Mouse (Mus musculus): ENCODE results near the gene Arcn1. TPM values are rescaled to one million over a fixed set of nuclear protein-coding genes. Genes with fewer than 3 reads are reported as not detected.
"Not testable (repeated sequence)": the region's sequence is repeated elsewhere in the genome, so short reads cannot be mapped to it uniquely, and the experiment has no call there.

The Arcn1 gene
- polyA plus RNA-seq, 1 experiment from 2014 or later, result 201 TPM

DNA sequence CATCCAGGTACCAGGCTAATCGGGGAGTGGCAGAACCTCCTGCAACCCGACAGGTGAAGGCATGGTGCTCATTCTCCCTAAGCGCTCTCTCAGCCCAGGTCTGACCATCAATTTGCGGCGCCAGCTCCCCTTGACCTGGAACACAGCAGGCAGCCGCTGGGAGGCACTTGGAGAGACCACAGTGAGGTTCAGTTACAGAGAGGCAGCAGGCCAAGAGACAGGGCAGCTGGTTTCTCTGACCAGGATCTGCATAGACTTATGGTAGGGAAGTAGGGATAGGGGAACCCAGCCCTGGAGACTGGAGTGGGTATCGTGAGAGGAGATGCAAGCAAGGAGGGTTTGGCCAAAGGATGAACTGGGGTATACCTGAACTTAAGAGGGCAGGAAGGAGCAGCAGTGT is 30.7 kb upstream of the Arcn1 start:
- Histone ChIP-seq H3K36me3 (no peaks in the 10 kb centered on the region), H3K4me1 (peaks cover 35% of the 10 kb centered on the region), H3K27ac (no peak overlapping the region), H3K4me3 (replicated peaks) (peak overlapping the region; percentile 63), H3K9ac (no peak overlapping the region), H3K9me3 (replicated peaks) (no peaks in the 10 kb centered on the region), H3K27me3 (peaks cover 8% of the 10 kb centered on the region), H3K4me2 (peak overlapping the region; percentile 93)
- 43% methylated on average over 7 of the region's 7 CpGs for WGBS
- no peak for ATAC-seq (replicated peaks; ENCODE audit: low FRiP score)

DNA sequence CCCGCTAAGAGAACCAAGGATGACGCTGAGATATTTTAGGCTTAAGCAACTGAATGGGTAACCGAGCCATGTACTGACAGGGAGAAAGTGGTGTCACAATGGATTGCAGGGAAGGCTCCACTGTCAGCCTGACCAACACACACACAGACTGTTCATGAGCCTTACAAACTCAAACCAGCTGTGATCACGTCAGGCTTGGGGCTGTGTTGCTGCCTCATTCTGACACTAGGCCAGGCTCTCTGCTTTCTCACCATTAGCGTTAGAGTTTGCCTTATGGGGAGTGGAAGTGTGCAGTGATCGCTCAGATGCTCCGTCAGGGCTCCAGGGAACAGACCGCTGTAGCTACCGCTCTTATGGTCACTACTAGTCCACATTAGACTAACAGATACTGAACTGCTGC is 25.2 kb upstream of the Arcn1 start:
- no peak overlapping the region for H3K4me2 ChIP-seq

DNA sequence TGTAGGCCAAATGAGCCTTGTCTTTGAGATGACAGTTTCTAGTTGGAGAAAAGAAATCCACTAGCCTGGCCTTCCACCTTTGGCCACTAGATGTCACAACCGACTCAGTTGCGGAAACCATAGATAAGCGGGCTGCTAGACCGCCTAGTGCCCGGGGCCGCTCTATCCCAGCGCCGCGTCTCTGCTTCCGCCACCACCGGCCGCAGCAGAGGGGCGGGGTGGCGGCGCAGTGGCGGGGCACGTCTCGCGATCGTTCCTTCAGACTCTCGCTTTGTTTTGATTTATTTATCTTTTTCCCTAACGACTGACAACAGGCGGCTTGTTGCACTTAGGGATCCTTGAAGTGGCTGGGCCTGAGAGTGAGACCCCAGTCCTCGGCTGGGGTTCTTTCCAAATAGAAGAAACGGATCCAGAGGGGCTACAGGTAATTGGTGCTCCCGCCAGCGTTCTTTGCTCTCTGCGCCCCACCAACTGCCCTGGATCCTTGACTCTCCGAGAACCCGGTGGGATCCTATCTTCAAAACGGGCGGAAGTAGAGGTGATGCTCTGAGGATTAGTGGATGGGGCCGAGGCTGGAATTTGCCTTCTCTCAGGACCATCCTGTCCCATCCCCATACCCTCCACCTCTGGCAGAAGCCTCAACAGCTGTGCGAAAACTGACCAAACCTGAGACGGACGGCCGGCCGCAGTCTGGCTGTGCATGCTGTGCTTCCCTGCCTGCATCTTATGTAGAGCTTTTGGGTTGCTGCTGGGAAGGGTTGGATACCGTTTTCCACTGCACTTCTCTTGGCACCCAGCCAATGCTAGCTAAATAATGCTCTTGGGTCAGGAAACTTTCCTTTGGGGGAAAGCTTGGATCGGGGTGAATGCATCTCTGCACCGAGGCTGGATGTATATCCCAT is 5.4 kb upstream of the Arcn1 start:
- Histone ChIP-seq H3K27ac (peak overlapping the region; percentile 88), H3K36me3 (peaks cover 28% of the 10 kb centered on the region), H3K9me3 (replicated peaks) (no peaks in the 10 kb centered on the region; the same call in 1 of the 2 replicates), H3K4me1 (peaks cover 6% of the 10 kb centered on the region), H3K4me3 (replicated peaks) (peak overlapping the region; percentile 68), H3K4me2 (peak overlapping the region; percentile 66), H3K9ac (peak overlapping the region; percentile 83), H3K27me3 (no peaks in the 10 kb centered on the region)
- ATAC-seq (replicated peaks; ENCODE audit: low FRiP score), result peak; percentile 98
- under 1% methylated on average over 41 of the region's 41 CpGs for WGBS

More for the DNA sequence above, 25.2 kb upstream of the Arcn1 start:
- Histone ChIP-seq H3K4me3 (replicated peaks) (no peak overlapping the region), H3K27me3 (peaks cover under 1% of the 10 kb centered on the region), H3K27ac (no peak overlapping the region), H3K4me1 (no peaks in the 10 kb centered on the region), H3K9me3 (replicated peaks) (no peaks in the 10 kb centered on the region), H3K9ac (no peak overlapping the region), H3K36me3 (peaks cover 50% of the 10 kb centered on the region)
- no peak for ATAC-seq (replicated peaks; ENCODE audit: low FRiP score)
- 86% methylated on average over 9 of the region's 9 CpGs for WGBS

DNA sequence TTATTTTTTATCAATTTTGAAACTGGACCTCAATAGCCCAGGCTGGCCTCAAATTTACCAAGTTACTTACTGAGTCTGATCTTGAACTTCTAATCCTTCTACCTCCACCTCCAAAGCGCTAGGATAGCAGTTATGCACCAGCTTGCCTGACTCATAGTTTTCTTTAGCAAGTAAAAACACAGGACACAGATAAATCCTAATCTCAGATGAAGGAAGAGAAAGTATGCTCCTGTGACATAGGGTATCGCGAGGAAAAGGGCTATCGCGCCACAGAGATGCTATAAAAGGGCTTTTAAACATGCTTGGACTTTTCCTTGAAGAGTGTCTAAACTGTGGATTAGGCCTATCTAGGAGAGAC is 4.7 kb upstream of the Arcn1 start:
- ATAC-seq (replicated peaks; ENCODE audit: low FRiP score), result no peak

DNA sequence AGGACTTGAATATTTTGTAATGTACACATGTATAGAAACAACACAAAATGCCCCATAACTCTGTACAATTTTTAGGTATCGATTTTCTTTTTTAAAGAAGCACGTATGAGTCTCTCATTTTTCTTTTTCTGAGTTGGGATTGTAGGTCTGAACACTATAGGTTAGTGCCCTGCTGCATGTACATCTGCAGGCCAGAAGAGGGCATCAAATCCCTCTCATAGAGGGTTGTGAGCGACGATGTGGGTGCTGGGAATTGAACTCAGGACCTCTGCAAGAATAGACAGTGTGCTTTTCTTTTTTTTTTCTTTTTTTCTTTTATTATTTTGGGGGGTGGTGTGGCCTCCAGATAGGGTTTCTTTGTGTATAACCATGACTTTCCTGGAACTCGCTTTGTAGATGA is 3.7 kb upstream of the Arcn1 start:
- H3K9ac ChIP-seq, result no peak overlapping the region
- WGBS, result 93% methylated on average over 5 of the region's 5 CpGs
- H3K27ac ChIP-seq, result no peak overlapping the region
- H3K9me3 ChIP-seq (replicated peaks), result no peaks in the 10 kb centered on the region; the same call in 1 of the 2 replicates
- no peak overlapping the region for H3K4me3 ChIP-seq (replicated peaks)
- H3K4me1 ChIP-seq, result peaks cover 6% of the 10 kb centered on the region
- no peaks in the 10 kb centered on the region for H3K27me3 ChIP-seq
- ATAC-seq (replicated peaks; ENCODE audit: low FRiP score), result no peak
- peaks cover 17% of the 10 kb centered on the region for H3K36me3 ChIP-seq
- no peak overlapping the region for H3K4me2 ChIP-seq

More for the DNA sequence above, 4.7 kb upstream of the Arcn1 start:
- Histone ChIP-seq H3K4me3 (replicated peaks) (peak overlapping the region; percentile 68; the same call in 1 of the 2 replicates), H3K4me2 (no peak overlapping the region), H3K9ac (no peak overlapping the region), H3K4me1 (peaks cover 6% of the 10 kb centered on the region), H3K9me3 (replicated peaks) (no peaks in the 10 kb centered on the region; the same call in 1 of the 2 replicates), H3K27me3 (no peaks in the 10 kb centered on the region), H3K27ac (peak overlapping the region; percentile 57; the same call in 1 of the 2 replicates), H3K36me3 (peaks cover 26% of the 10 kb centered on the region)
- WGBS, result 21% methylated on average over 5 of the region's 5 CpGs

DNA sequence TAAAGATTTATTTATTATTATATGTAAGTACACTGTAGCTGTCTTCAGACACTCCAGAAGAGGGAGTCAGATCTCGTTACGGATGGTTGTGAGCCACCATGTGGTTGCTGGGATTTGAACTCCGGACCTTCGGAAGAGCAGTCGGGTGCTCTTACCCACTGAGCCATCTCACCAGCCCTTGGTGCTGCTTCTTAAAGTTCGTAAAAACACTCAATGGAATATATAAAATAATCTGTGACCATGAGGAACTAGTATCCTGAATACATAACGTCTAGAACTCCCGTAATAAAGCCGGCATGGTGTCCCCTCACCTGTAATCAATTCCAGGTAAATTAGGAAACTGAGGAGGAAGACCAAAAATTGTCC is 367 bp upstream of the Arcn1 start:
- H3K4me3 ChIP-seq (replicated peaks), result peak overlapping the region; percentile 82
- H3K9ac ChIP-seq, result peak overlapping the region; percentile 99; the same call in 1 of the 2 replicates
- whole genome bisulfite sequencing, result 42% methylated on average over 7 of the region's 9 CpGs
- H3K9me3 ChIP-seq (replicated peaks); ATAC-seq (replicated peaks; ENCODE audit: low FRiP score); H3K27me3 ChIP-seq; H3K36me3 ChIP-seq: not testable (repeated sequence)
- H3K4me1 ChIP-seq, result peaks cover 17% of the 10 kb centered on the region
- H3K4me2 ChIP-seq, result peak overlapping the region; percentile 73
- H3K27ac ChIP-seq, result peak overlapping the region; percentile 98; the same call in 1 of the 2 replicates

DNA sequence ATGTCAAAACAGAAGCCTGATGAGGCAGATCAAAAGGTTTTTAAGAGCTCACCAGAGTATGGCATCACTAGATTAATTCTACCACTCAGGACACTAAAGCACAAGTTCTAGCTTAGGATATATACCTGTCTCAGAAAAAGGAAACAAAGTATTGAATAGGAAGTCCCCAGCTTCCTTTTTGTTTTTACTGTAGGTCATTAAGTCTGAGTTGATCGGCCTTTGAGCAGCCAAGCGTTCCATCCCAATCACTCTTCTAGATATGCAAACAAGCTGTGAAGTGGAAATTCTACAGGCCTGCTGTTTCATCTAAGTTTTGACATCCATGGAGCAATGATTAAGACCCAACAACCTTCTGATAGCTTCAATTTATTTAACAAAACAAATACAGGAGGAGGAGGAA is 6.8 kb downstream of the Arcn1 start:
- no peak overlapping the region for H3K27ac ChIP-seq
- no peak for ATAC-seq (replicated peaks; ENCODE audit: low FRiP score)
- 34% methylated on average over 2 of the region's 2 CpGs for WGBS
- H3K36me3 ChIP-seq, result peaks cover 53% of the 10 kb centered on the region
- no peaks in the 10 kb centered on the region for H3K27me3 ChIP-seq
- H3K4me1 ChIP-seq, result peaks cover 30% of the 10 kb centered on the region
- H3K4me2 ChIP-seq, result no peak overlapping the region
- H3K9me3 ChIP-seq (replicated peaks), result no peaks in the 10 kb centered on the region
- H3K4me3 ChIP-seq (replicated peaks), result no peak overlapping the region
- H3K9ac ChIP-seq, result no peak overlapping the region

DNA sequence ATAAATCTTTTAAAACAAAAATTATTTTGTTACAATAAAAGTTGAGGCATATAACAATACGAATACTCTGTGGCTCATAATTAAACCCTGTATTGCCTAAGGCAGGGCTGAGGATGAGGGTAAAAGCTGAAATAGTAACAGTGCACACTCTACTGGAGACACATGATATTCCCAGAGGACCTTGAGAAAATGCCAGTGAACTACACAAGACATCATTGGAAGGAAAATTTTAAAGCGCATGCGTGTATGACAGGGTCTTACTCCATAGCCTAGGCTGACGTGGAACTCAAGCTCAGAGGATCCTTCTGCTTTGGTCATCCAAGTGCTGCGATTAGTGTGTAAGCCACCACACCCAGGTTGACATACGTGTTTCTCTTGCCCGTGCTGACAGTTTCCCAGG is 19.2 kb downstream of the Arcn1 start:
- H3K4me3 ChIP-seq (replicated peaks), result no peak overlapping the region
- H3K9me3 ChIP-seq (replicated peaks), result no peaks in the 10 kb centered on the region
- H3K4me2 ChIP-seq, result no peak overlapping the region
- H3K9ac ChIP-seq, result no peak overlapping the region
- peaks cover 99% of the 10 kb centered on the region for H3K36me3 ChIP-seq
- no peaks in the 10 kb centered on the region for H3K27me3 ChIP-seq
- H3K27ac ChIP-seq, result no peak overlapping the region
- no peaks in the 10 kb centered on the region for H3K4me1 ChIP-seq
- no peak for ATAC-seq (replicated peaks; ENCODE audit: low FRiP score)
- 90% methylated on average over 7 of the region's 7 CpGs for WGBS

DNA sequence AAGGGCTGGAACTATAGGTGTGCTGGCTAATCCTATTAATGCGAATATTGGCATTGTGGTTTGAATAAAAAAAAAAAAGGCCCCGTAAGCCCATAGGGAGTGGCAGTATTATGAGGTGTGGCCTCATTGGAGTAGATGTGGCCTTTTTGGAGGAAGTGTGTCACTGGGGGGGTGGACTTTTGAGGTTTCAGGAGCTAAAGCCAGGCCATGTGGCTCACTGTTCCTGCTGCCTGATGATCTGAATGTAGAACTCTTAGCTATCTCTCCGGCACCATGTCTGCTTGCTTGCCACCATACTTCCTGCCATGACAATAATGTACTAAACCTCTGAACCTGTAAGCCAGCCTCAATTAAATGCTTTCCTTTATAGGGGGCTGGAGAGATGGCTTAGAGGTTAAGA is 20.3 kb downstream of the Arcn1 start:
- H3K4me3 ChIP-seq (replicated peaks), result no peak overlapping the region
- H3K4me1 ChIP-seq, result no peaks in the 10 kb centered on the region
- H3K27ac ChIP-seq, result no peak overlapping the region
- no peak overlapping the region for H3K4me2 ChIP-seq
- 97% methylated on average over 3 of the region's 3 CpGs for WGBS
- no peaks in the 10 kb centered on the region for H3K9me3 ChIP-seq (replicated peaks)
- ATAC-seq (replicated peaks; ENCODE audit: low FRiP score), result no peak
- H3K36me3 ChIP-seq, result peaks cover 99% of the 10 kb centered on the region
- no peaks in the 10 kb centered on the region for H3K27me3 ChIP-seq
- no peak overlapping the region for H3K9ac ChIP-seq

DNA sequence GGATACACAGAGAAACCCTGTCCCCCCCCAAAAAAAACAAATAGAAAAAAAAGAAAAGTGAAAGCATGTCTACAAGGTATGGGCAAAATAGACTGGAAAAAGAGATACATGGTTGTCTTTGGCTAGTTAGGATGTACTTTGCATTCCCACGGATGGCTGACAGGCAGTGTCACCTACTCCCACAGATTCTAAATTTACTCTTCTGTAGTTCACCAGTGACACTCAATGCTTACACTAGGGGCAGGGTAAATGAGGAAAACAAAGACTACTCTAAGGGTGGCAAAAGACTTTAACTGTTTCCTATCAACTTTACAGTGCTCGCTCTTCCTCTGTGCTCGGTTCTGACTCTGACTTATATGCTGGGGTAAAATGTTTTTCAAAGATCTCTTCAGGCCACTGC is 21.0 kb downstream of the Arcn1 start:
- Histone ChIP-seq H3K27me3 (no peaks in the 10 kb centered on the region), H3K36me3 (peaks cover 97% of the 10 kb centered on the region), H3K4me1 (no peaks in the 10 kb centered on the region), H3K27ac (no peak overlapping the region), H3K4me2 (no peak overlapping the region), H3K9ac (no peak overlapping the region), H3K4me3 (replicated peaks) (no peak overlapping the region), H3K9me3 (replicated peaks) (no peaks in the 10 kb centered on the region)
- ATAC-seq (replicated peaks; ENCODE audit: low FRiP score), result no peak
- WGBS, result 71% methylated on average over 3 of the region's 3 CpGs

DNA sequence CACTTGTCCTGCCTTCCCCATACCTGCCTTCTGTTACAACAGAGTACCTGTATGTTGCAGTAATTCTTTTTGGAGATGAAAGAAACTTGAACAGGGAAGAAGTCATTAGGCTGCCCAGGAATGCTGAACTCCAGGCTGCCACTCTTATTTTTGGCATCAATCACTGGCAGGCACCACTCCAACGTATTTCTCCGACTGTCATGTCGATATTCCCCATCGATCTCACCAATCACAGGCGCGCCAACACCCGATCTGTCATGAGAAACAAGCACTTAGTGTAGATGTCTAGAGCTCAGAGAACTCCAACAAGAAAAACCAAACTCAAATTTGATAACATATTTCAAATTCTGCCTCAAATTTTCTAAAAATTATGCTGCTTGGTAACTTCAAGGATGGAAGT is 22.3 kb downstream of the Arcn1 start:
- Histone ChIP-seq H3K27ac (no peak overlapping the region), H3K9ac (no peak overlapping the region), H3K4me2 (no peak overlapping the region), H3K27me3 (no peaks in the 10 kb centered on the region), H3K4me3 (replicated peaks) (no peak overlapping the region), H3K9me3 (replicated peaks) (no peaks in the 10 kb centered on the region), H3K4me1 (no peaks in the 10 kb centered on the region), H3K36me3 (peaks cover 94% of the 10 kb centered on the region)
- WGBS, result 95% methylated on average over 7 of the region's 7 CpGs
- no peak for ATAC-seq (replicated peaks; ENCODE audit: low FRiP score)

DNA sequence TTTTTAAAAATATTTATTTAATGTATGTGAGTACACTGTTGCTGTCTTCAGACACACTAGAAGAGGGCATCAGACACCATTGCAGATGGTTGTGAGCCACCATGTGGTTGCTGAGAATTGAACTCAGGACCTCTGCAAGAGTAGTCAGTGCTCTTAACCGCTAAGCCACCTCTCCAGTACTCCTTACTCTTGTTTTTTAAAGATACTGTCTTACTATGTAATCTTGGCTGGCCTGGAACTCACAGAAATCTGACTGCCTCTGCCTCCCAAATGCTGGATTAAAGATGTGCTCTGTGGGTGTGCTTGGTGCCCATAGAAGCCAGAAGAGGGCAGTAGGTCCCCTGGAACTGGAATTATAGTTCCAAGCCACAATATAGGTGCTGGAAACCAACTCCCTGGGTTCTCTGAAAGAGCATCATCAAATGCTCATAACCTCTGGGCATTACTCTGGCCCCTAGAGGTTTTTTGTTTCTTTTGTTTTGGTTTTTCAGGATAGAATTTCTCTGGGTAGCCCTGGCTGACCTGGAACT is 26.9 kb downstream of the Arcn1 start:
- Histone ChIP-seq H3K36me3 (peaks cover 48% of the 10 kb centered on the region), H3K4me1 (peaks cover 21% of the 10 kb centered on the region), H3K4me2 (no peak overlapping the region), H3K9ac (no peak overlapping the region), H3K27ac (no peak overlapping the region), H3K4me3 (replicated peaks) (no peak overlapping the region), H3K27me3 (no peaks in the 10 kb centered on the region), H3K9me3 (replicated peaks) (no peaks in the 10 kb centered on the region)
- ATAC-seq (replicated peaks; ENCODE audit: low FRiP score), result no peak
- 80% methylated on average over 1 of the region's 1 CpGs for WGBS

All from kidney, embryonic 15.5 days (tissue).